Mouse (Mus musculus) bone marrow macrophage, adult 2 months (primary cell): ENCODE data around the gene Aatf.

Experiments
- CTCF ChIP-seq: IDR thresholded peaks from 2 replicates; pipeline ENCODE4 v1.5.1; 2012; ENCODE audit warnings: low read depth, mild to moderate bottlenecking, low read length, moderate library complexity
- POLR2A ChIP-seq: IDR thresholded peaks from 2 replicates; pipeline ENCODE4 v1.6.1; 2012; ENCODE audit warnings: mild to moderate bottlenecking, low read depth, low read length, borderline replicate concordance

GRCm38 (mm10) chr11:84395010-84395409, 118.3 kb downstream of the Aatf start:
- TF ChIP-seq CTCF = no peak
- TF ChIP-seq POLR2A = no peak
